Mouse (Mus musculus): ENCODE measurements around the gene Entr1.

Entr1 gene

DNA sequence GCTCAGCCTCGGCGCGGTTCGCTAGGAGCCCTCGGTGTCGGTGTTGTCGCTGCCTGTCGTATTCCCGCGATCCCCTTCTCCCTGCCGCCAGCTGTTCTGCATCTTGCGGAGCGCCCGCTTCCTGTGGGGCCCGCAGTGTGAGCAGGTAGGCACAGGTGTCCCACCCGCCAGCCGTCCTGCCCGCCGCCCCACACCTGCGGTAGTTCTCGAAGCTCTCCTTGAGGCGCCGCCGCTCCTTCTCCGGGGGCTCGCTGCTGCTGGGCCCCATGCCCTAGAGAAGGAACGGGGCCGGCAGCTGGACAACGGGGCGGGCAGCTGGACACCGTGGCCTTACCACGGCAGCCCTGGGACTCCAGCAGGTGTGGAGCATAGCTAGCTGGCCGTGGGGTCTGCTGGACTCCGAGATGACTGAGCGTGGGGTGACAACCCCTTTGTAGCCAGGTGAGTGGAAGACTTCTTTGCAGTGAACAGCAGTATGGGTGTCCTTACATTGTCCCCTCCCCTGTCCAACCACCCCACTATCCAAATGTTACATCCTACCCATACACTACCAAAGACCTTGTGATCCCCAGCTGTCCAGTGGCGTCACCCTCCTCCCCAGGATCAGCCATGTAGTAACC, 36.7 kb downstream of the Entr1 start:
- intact Hi-C loops (cut with DNase I): loop anchor here (5.0 kb wide), 2 partner anchors 35 kb away; partner anchors contain the start of genes Entr1, Gpsm1 and Pmpca

DNA sequence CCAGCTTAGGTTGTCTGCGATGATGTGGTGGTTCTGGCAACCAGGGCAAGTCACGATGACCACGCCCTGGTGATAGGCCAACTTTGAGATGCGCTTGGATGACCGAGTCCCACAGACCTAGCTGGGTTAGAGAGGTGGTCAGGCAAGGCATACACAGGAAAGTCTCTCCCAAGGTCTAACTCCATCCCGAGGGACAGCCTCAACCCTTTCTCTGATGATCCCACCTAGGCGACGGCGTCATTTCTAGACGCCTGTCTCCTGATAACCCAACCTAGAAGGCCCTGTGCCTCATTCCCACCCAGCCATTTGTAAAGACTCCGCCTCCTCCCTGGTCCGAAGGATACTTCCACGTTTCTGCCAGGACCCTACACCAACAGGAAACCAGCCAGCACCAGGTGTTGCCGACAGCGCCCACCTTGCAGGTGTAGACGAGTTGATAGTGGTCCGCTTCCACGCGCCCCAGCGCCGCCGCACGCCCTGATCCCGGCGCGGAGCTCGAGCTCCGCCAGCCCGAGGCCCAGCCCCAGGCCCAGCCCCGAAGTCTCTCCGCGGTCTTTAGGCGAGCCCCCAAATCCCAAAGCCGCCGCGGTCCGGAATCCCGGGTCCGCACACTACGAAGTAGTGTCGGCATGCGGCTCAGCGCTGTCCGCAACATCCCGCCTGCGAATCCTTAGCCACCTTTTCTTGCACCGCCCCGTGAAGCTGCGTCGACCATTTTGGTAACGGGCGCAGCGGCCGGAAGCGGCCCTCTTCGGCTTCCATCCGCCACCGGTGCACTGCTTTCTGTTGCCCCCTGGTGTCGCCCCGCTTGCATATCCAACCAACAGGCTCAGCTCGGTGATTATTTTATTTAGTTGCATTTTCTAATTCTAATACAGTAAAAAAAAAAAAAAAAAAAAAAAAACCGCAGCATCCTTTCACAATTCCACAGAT, 37.5 kb downstream of the Entr1 start, which contains the start of gene Dnlz:
TSS of gene Dnlz (minus strand) at position 753 of the 933 bp plus-strand sequence.
- intact Hi-C loops (cut with DNase I): loop anchor here (5.0 kb wide), 2 partner anchors 34 to 36 kb away; partner anchors contain the start of genes Entr1, Gpsm1 and Pmpca

DNA sequence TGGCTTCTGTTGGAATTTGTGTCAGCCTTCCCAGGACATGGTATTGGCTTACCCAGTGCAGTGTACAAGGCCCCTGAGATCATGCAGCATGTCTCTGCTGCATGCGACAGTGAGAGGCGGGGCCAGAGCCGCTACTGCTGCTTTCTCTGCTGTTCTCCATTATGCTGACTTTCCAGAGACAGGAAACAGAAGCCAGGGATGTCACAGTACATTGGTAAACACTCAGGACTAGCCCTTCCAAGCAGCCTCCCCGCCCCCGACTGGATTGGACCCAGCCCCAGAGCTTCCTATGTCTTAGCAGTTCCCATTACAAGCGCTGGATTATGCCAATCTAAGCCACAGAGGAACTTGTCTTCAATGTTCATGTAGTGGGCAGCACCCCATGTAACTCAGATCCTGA, 40.9 kb downstream of the Entr1 start:
- intact Hi-C loops (cut with DNase I): no loop called here

GRCm38 (mm10) chr2:26342609-26343490, 46.3 kb downstream of the Entr1 start:
- intact Hi-C loops (cut with DNase I): no loop called here

DNA sequence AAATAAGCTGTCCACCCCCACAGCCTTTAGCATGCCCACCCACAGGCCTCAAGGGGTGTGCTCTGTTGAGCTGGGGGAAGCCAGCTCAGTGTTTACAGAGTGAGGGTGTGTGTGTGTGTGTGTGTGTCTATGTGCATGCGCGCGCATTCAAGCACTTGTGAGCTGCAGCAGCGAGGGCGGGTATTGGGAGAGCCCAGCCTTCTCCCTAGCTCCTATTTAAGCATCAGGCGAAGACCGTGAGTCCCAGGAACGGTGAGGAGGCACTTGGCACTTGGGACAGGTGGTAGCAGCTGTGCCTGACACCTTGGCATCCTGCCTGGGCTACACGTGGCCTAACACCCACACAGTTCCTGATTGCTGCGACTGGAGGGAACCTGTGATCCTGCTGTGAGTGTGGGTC, 47.1 kb downstream of the Entr1 start:
- intact Hi-C loops (cut with DNase I): no loop called here

- intact Hi-C loops (cut with DNase I): no loop called here
These were observed 47.6 kb downstream of the Entr1 start for GRCm38 (mm10) chr2:26341510-26341981.

DNA sequence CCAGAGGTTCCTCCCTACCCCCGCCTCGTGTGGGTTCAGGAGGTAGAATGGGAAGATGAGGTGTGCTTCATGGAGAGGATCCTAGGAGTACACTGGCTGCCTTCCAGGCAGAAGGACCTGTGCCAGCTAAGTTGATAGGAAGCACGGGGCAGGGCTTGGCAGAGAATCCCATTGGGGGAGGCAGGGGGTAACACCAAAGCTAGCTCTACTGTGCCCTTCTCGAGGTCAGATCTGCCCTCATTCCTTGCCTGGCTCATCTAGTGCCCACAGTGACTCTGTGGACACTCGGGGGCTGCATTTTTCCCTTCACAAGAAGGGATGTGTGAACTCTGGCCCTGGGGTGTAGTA, 49.9 kb downstream of the Entr1 start:
- intact Hi-C loops (cut with DNase I): no loop called here

DNA sequence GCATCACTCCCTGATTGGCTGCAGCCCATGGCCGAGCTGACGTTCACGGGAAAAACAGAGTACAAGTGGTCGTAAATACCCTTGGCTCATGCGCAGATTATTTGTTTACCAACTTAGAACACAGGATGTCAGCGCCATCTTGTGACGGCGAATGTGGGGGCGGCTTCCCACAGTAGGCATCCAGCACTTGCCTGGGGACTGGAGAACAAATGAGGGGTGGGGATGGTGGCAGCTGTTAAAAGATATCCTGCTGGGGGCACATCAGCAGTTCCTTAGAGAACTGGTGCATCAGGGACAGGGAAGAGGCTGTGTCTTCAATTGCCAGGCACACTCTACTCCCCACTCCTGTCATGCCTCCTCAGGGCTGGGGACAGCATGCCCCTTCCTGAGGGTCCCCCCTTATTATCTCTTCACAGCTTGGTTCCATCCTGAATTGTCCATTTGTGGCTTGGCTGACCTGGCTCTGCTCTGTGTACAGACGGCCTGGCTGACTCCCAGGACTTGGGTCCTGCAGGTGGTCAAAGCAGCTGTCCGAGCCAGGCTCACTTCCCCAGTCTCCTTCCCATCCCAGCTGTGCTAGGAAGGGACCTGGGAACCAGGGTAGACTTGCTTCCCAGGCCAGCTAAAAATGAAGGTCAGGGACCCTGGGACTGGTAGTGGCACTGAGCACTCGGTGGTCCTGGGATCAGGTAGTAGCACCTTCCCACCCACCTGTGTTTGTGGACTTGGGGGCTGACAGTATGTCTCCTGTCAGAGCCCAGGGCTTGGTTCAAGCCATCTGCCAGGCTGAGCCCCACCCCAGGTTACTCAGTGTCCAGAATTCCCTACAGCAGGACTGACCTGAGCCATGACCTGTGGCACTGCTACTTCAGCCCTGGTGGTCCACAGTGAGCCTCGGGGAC, 50.6 kb downstream of the Entr1 start:
- intact Hi-C loops (cut with DNase I): no loop called here

Measured in adrenal gland (tissue).